Mouse (Mus musculus): ENCODE measurements at regions not wholly inside any gene's neighbourhood (a gene's known extent, or its start where the extent isn't known, plus 50 kb on each side); places are given as distances from the start of the nearest gene placed in this dataset.

GRCm38 (mm10) chr5:126337884-126338283 is 806.3 kb downstream of the Tmem132b start:
- no peak for DNase-seq

GRCm38 (mm10) chr5:126343570-126343969 is 812.0 kb downstream of the Tmem132b start:
- no peak for DNase-seq

- no peak for DNase-seq
Observed at GRCm38 (mm10) chr5:126350936-126351335, 819.4 kb downstream of the Tmem132b start.

- DNase-seq, result no peak
Observed at GRCm38 (mm10) chr5:126369436-126369835, 837.9 kb downstream of the Tmem132b start.

- no peak for DNase-seq
Observed at GRCm38 (mm10) chr5:126392306-126392705, 849.3 kb upstream of the Tmem132c start.

GRCm38 (mm10) chr5:126395331-126395730 is 846.3 kb upstream of the Tmem132c start:
- no peak for DNase-seq

GRCm38 (mm10) chr5:126431748-126432147 is 809.9 kb upstream of the Tmem132c start:
- no peak for DNase-seq

GRCm38 (mm10) chr5:126438696-126439095 is 802.9 kb upstream of the Tmem132c start:
- DNase-seq, result no peak

GRCm38 (mm10) chr5:126440516-126440915 is 801.1 kb upstream of the Tmem132c start:
- no peak for DNase-seq

- no peak for DNase-seq
Observed at GRCm38 (mm10) chr5:126475761-126476160, 765.8 kb upstream of the Tmem132c start.

- DNase-seq, result no peak
Observed at GRCm38 (mm10) chr5:126522076-126522475, 719.5 kb upstream of the Tmem132c start.

- DNase-seq, result no peak
Observed at GRCm38 (mm10) chr5:126525863-126526262, 715.7 kb upstream of the Tmem132c start.

GRCm38 (mm10) chr5:126530806-126531527 is 710.6 kb upstream of the Tmem132c start:
- DNase-seq, result no peak

GRCm38 (mm10) chr5:126531528-126531894 is 710.1 kb upstream of the Tmem132c start:
- no peak for DNase-seq

- DNase-seq, result no peak
Observed at GRCm38 (mm10) chr5:126531975-126532374, 709.6 kb upstream of the Tmem132c start.

- DNase-seq, result no peak
Observed at GRCm38 (mm10) chr5:126538072-126538471, 703.5 kb upstream of the Tmem132c start.

GRCm38 (mm10) chr5:126544261-126544976 is 697.2 kb upstream of the Tmem132c start:
- DNase-seq, result no peak

GRCm38 (mm10) chr5:126547841-126548240 is 693.8 kb upstream of the Tmem132c start:
- DNase-seq, result no peak

- no peak for DNase-seq
Observed at GRCm38 (mm10) chr5:126551676-126552075, 689.9 kb upstream of the Tmem132c start.

- DNase-seq, result no peak
Observed at GRCm38 (mm10) chr5:126559011-126559410, 682.6 kb upstream of the Tmem132c start.

GRCm38 (mm10) chr5:126565817-126566216 is 675.8 kb upstream of the Tmem132c start:
- DNase-seq, result no peak

- DNase-seq, result no peak
Observed at GRCm38 (mm10) chr5:126566226-126566625, 675.4 kb upstream of the Tmem132c start.

GRCm38 (mm10) chr5:126573766-126574165 is 667.8 kb upstream of the Tmem132c start:
- DNase-seq, result no peak

- DNase-seq, result no peak
Observed at GRCm38 (mm10) chr5:126597786-126598330, 643.8 kb upstream of the Tmem132c start.
